Mouse (Mus musculus): Measurements from ENCODE around the gene Dis3l2.

DNA sequence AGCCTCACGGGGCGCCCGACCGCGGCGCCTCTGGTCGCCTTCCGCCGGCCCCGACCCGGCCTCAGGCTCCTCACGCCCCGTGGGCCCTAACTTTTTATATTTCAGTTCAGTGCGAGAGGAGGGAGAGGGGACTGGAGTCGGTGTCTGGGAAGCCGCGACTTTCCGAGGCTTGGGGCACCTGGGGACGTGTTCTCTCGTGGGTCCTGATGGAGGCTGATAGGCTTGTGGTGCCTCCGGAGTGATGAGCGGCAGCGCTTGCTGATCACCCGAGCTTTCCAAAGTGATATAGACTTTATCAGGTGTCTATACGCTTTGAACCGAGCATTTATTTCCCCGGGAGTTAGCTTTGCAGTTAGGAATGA, 338 bp downstream of the Dis3l2 start:
- TF ChIP-seq EP300 (IDR thresholded peaks at IDR 0.05) (no peak), CTCF (IDR thresholded peaks at IDR 0.05) (no peak)

Measured in lung, postnatal 0 days (tissue).